Mouse (Mus musculus) heart, postnatal 14 days (tissue): Measurements from ENCODE around the gene Egr4. TPM values are rescaled to one million over a fixed set of nuclear protein-coding genes. Genes with fewer than 3 reads are reported as not detected.

ENCODE experiments used
- DNase-seq, 2 experiments: peaks; one replicate each; pipeline ENCODE4 v3.0.0; 2021 to 2022
- intact Hi-C: fragments of 180-260 bp; cut with DNase I; formaldehyde crosslinking; loops from one replicate; pipeline ENCODE4 v1.15.1; 2025
- total RNA-seq, 2 experiments: library from RNA; stranded (reverse); gene quantifications; 2 replicates each; pipeline ENCODE4 v1.2.3; 2021

Egr4 gene
- total RNA-seq, 2 experiments from 2014 or later = not detected

GRCm38 (mm10) chr6:85498147-85498546 is 15.2 kb downstream of the Egr4 start:
- DNase-seq = no peak
- intact Hi-C loops = no loop called here

- no peak for DNase-seq
- intact Hi-C loops = no loop called here
Observed at GRCm38 (mm10) chr6:85496976-85497375, 16.4 kb downstream of the Egr4 start.

GRCm38 (mm10) chr6:85491606-85492005 is 21.8 kb downstream of the Egr4 start:
- no peak for DNase-seq

GRCm38 (mm10) chr6:85490252-85490651 is 23.1 kb downstream of the Egr4 start:
- intact Hi-C loops = no loop called here
- no peak for DNase-seq

More at GRCm38 (mm10) chr6:85491606-85492005, 21.8 kb downstream of the Egr4 start:
- intact Hi-C loops = no loop called here

- DNase-seq = no peak
- intact Hi-C loops = no loop called here
Observed at GRCm38 (mm10) chr6:85489717-85490116, 23.7 kb downstream of the Egr4 start.

- no peak for DNase-seq
- intact Hi-C loops = no loop called here
Observed at GRCm38 (mm10) chr6:85488510-85488909, 24.9 kb downstream of the Egr4 start.

- intact Hi-C loops = no loop called here
- DNase-seq = no peak
Observed at GRCm38 (mm10) chr6:85485738-85486137, 27.7 kb downstream of the Egr4 start.

GRCm38 (mm10) chr6:85483843-85484721 is 29.3 kb downstream of the Egr4 start:
- no peak for DNase-seq
- intact Hi-C loops = no loop called here

- no peak for DNase-seq
- intact Hi-C loops = no loop called here
Observed at GRCm38 (mm10) chr6:85480685-85481084, 32.7 kb downstream of the Egr4 start.

GRCm38 (mm10) chr6:85479979-85480378 is 33.4 kb downstream of the Egr4 start:
- intact Hi-C loops = no loop called here
- DNase-seq = no peak

- intact Hi-C loops = no loop called here
- no peak for DNase-seq
Observed at GRCm38 (mm10) chr6:85478416-85478815, 35.0 kb downstream of the Egr4 start.

GRCm38 (mm10) chr6:85477366-85477917 is 35.9 kb downstream of the Egr4 start:
- intact Hi-C loops = no loop called here
- DNase-seq = no peak

GRCm38 (mm10) chr6:85475581-85475980 is 37.8 kb downstream of the Egr4 start:
- intact Hi-C loops = no loop called here
- no peak for DNase-seq

- intact Hi-C loops = no loop called here
- DNase-seq = no peak
Observed at GRCm38 (mm10) chr6:85472542-85472941, 40.8 kb downstream of the Egr4 start.

GRCm38 (mm10) chr6:85471962-85472361 is 41.4 kb downstream of the Egr4 start:
- intact Hi-C loops = no loop called here
- DNase-seq = no peak

GRCm38 (mm10) chr6:85469660-85470430 is 43.5 kb downstream of the Egr4 start:
- DNase-seq = no peak
- intact Hi-C loops = no loop called here

- intact Hi-C loops = no loop called here
- DNase-seq = no peak
Observed at GRCm38 (mm10) chr6:85465381-85465780, 48.0 kb downstream of the Egr4 start.
